Mouse (Mus musculus) lung, postnatal 0 days (tissue): ENCODE data around the gene Kidins220.

Experiments used
- CTCF ChIP-seq: IDR thresholded peaks from 2 replicates; pipeline ENCODE4 v1.5.1; 2016; ENCODE audit warnings: antibody characterized with exemption, mild to moderate bottlenecking
- EP300 ChIP-seq: IDR thresholded peaks from 2 replicates; pipeline ENCODE4 v1.6.1; 2016; ENCODE audit warnings: antibody characterized with exemption, mild to moderate bottlenecking, control low read depth

DNA sequence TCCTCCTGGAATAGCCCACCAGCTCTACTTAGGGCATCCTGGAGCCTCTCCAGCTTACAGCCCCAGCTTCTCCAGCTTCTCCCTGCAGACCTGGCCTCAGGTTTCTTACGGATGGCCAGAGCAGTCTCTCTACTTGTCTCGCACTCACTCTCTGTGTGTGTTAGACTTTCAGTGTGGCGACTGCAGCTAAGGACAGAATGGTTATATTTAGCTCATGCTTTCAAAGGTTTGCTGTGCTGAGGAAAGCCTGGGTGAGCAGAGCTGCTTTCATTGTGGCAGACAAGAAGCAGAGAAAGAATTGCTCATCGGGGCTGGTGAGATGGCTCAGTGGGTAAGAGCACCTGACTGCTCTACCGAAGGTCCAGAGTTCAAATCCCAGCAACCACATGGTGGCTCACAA is 46.3 kb downstream of the Kidins220 start:
- TF ChIP-seq CTCF (no peak), EP300 (no peak)
